Mouse (Mus musculus) heart, adult 2 months (tissue): ENCODE measurements around the gene Tmem11.

Experiments
- CTCF ChIP-seq: fragments of 200-600 bp; IDR thresholded peaks from 2 replicates; pipeline ENCODE4 v1.8.1; 2022; ENCODE audit warnings: antibody characterized with exemption, mild to moderate bottlenecking, moderate library complexity
- POLR2A ChIP-seq: fragments of 200-500 bp; IDR thresholded peaks from 2 replicates; pipeline ENCODE4 v1.6.1; 2011; ENCODE audit warnings: mild to moderate bottlenecking, low read depth, low read length, control low read depth; ENCODE audit not compliant: insufficient read depth

DNA sequence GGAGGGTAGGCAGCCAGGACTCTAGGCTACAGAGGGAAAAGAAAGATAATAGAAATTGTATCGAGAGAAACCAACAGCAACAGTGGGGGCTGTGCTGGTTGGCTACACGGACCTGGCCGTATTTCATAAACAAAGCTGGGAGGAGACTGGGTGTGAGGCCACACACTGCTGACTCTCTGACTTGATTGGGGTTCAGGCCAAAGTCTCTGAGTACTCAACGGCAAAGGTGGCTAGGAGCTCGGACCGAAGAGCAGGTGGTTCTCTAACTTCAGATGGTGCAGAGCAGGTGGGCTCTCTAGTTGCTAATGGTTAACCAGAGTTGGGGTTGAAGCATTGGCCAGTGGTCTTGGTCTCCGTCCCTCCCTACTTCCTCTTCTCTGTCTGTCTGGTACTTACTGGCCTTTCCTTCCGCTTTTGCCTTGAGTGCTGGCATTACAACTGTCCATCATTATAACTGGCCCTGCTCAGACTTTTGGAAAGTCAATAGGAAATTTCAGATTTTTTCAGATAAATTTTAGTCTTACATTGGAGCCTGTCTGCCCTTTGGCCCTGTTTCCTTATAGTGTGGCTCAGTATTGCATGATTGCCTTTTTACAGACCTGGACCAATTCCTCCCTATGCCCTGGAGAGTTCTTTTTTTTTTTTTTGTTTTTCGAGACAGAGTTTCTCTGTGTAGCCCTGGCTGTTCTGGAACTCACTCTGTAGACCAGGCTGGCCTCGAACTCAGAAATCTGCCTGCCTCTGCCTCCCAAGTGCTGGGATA, 41.2 kb downstream of the Tmem11 start:
- no peak for TF ChIP-seq POLR2A
- TF ChIP-seq CTCF, result no peak
